Mouse (Mus musculus): ENCODE results near the gene Ak7. TPM values are rescaled to one million over a fixed set of nuclear protein-coding genes. Genes with fewer than 3 reads are reported as not detected.

The Ak7 gene
- total RNA-seq, 2 experiments from 2014 or later, result 0.09 TPM; not detected in 1

DNA sequence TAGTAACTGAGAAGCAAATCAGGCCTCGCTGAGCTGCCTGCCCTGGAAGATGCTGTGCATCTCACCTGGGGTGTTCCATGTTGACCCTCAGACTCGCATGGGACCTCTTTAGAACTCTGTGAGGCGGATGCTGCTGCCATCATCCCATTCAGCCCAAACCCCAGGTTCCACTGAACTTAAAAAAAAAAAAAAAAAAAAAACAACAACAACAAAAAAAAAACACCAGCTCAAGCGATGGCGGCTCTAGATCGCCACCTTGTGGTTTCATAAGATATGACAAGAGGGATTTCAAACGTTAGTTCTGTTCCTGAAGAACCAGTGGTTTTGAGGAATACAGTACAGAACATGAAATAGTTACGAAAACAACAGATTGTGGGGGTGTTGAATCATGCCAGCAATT lies 22.2 kb downstream of the Ak7 start:
- peak; percentile 11 for DNase-seq (ENCODE audit: low spot score)

DNA sequence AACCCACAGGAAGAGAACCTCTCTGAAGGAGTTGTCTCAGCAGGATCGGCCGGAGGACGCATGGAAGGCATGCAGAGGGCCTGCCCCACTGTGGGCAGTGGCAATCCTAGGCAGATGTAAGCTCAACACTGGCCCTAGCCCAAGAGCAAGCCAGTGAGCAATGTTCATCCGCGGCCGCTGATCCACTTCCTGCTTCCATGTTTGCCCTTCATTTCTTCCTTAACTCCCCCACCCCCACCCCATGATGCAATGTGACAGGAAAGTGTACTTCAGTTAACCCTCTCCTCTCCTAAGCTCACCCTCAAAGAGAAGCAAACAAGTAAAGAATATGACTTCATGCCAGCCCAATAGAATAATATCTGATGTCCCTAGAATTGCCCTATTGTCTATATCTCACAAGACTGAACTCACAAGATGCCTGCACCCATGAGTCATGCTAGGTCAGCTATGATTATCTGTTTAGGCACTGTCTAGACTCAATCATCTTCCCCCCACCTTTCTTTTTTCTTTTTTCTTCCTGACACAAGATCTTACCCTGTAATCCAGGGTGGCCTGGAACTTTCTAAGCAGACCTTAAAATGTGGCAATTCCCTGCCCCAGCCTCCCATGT lies 25.2 kb downstream of the Ak7 start:
- no peak for DNase-seq (ENCODE audit: low spot score)

DNA sequence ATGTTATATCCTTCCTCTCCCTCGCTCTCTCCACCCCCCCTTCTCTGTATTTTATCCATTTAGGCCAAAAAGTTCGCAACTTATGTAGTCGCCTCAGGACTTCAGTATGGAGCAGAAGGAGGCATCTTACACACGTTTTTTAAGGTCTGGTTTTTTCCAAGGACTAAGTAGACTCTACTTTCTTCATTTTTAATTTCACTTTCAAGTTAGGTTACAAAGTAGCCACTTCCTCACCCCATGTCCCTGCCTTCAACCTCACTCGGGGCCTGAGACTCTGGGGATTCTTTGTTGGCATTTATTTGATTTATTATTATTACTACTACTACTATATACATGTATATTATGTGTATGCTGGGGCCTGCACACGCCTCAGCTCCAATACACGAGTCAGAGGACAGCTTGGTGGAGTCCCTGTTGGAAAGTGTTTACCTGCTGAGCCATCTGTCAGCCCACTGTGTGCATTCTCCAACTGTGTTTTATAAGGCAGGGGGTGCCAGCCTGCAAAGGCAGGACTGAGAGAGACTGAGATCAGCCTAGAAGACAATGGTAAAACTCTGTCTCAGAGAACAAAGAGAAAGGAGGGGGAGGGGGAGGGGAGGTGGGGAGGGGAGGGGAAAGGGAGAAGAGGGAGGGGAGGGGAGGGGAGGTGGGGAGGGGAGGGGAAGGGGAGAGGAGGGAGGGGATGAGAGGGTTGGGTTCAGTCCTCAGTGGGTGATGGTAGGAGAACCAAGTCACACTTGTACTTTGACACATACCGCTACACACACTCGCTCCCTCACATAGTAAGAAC lies 27.8 kb downstream of the Ak7 start:
- no peak for DNase-seq (ENCODE audit: low spot score)

DNA sequence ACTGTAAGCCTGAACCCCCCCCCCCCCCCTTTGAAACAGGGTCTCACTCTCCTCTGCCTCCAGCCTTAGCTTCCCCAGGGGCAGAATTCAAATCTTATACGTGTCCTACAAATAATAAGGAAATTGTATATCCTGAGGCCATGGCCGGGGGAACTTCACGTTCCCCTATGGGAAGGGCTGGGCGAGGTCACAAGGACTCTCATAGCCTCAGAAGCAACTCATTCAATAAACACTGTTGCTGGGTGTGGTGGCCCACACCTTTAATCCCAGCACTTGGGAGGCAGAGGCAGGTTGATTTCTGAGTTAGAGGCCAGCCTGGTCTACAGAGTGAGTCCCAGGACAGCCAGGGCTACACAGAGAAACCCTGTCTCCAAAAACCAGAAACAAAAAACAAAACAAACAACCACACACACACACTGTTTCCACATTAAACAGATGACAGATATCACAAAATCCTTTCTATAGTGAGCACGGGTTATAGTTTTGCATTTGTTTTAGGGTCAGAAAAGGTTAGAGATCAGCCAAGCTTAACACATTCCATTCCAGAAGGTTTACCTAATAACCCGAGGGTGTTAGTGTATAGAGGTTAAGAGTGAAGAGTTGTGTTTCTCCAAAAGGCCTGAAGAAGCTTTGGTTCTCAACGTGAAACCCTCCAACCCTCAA lies 29.6 kb downstream of the Ak7 start:
- DNase-seq (ENCODE audit: low spot score), result no peak

DNA sequence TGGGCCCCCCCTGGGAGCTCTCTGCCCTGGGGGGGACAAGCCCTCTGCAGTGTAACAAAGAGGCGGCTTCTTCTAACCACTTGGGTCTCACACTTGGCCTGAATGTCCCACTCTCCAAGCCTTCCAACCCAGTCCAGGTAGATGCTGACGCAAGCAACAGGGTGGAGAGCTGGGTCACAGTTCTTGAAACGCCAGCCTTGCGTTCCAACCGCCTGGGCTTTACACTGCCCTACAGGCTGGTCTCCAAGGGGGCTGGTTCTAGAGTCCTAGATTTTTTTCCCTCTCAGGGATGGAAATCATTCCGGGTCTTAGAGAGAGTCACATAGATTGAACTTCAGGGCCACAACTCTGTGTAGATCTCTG lies 30.1 kb downstream of the Ak7 start:
- no peak for DNase-seq (ENCODE audit: low spot score)

DNA sequence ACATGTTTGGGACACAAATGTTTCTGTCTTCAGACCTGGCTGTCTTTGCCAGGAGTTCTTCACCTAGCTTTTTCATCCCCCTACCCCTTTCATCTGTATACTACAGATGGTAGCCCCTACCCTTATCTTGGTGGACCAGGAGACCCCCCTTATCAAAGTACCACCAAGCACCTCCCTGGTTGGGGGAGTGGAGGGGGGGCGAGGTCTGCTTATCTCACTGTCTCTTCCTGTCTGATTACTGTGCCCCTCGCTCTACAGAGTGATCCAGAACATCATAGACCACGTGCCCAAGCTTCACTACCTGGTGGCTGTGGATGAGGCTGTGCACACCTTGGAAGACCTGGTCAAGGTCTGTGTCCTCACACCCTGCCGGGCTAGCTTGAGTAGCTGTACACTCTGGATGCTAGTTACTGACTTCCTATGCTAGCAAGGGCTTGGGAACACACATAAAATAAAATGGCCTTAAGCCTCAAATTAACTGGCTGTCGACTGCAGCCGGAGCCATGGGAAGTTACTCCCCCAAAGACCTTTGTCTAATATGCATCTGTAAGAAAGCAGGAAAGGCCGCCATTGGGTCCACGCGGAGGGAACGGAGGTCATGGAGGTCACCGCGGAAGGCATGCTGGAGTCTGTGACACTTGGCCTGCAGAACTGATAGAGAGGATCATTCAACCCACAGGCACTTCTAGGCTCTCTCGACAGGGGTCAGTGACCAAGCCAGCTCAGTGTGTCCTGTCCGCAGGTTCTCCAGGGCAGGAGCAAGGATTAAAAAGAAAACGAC lies 32.7 kb downstream of the Ak7 start:
- DNase-seq (ENCODE audit: low spot score), result no peak

DNA sequence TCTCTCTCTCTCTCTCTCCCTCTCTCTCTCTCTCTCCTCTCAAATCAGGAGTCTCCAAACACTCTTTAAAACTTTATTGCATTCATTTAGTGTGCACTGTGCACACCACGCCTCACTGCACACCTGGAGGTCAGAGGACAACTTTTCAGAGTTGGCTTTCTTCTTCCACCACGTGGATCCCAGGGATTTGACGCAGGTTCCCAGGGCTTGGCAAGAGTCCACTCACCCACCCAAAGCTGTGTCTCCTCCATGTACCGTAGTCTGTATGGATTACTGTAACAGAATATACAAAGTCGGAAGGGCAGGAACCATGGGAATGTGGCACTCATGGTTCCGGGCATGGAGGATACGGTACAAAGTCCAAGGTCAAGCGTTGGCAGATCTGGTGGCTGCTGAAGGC lies 33.9 kb downstream of the Ak7 start:
- no peak for DNase-seq (ENCODE audit: low spot score)

DNA sequence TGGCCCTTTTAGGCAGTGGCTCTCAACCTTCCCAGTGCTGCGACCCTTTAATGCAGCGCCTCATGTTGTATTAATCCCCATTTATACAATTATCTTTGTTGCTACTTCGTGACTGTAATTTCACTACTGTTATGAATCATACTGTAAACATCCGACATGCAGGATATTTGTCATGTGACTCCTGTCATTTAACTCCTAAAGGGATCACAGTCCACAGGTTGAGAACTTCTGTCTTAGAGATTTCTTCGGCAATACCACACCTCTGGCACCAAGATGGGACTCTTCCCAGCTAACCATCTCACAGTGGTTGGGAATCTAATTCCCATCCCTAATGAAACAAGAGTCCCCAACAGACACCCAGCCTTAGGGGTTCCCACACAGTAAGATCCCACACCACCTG lies 42.3 kb downstream of the Ak7 start:
- no peak for DNase-seq (ENCODE audit: low spot score)

DNA sequence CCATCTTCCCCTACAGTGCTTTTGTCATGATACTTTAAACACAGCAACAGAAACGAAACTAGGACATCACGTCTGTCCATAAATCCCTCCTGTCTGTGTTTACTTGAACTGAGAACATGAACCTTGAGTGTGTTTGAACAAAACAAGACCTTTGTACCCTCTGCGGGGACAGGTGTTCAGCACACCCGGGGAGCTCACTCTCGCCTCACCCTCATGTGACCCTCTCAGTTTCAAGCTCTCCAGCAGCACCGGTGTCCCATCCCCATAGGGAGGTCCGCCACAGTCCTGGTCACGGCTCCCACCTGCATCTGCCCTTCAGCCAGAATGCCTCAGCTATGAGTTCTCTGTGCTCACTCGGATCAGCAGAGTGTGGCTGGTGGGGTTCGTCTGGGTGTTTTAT lies 48.0 kb downstream of the Ak7 start:
- no peak for DNase-seq (ENCODE audit: low spot score)

DNA sequence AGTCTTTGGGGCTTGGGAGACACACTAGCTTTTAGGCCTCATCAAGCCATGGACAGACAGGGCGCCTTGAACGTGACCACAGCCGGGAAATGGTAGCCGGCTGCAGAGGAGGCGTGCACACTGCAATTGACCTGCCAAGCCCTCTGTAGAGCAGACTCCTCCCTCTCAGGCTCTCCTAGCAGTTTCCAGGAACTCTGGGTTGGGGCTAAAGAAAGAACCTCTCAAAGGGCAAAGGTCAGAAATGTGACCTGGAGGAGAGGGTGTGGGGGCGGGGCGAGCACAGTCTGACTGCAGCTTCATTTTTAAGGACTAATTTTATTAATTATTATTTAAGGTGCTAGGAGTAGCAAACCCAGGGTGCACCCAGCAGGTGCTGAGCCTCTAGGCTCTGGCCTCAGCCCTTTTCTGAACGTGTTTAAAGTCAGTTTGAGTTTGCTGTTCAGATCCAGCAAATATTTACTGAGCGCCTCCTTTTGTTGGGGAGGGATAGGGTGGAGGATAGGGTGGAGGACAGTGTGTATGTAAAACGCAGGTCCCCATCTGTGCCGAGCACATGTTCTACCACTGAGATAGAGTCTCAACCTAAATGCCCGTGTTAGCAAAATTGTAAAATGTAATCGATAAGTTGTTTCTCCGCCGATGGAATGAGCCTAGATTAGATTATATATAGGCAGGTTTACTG lies 52.2 kb downstream of the Ak7 start:
- DNase-seq (ENCODE audit: low spot score), result no peak

DNA sequence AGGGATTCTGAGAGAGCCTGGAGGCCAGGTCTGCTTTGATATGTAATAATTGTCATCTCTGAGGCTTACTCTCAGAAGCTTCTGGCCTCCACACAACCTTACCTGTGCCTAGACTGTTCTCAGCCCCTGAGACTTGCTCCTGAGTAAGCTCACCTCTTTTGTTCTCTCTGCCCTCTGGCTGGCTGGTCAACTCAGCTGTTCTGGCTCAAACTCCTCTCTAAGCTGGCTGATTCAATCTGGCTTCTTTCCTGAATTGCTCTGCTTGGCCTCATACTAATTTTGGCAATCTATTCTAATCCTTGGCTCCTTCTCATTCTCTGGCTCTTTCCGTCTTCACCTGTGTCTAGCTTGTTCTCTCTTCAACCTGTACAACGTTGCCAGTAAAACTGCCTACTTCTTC lies 53.1 kb downstream of the Ak7 start:
- DNase-seq (ENCODE audit: low spot score), result no peak

DNA sequence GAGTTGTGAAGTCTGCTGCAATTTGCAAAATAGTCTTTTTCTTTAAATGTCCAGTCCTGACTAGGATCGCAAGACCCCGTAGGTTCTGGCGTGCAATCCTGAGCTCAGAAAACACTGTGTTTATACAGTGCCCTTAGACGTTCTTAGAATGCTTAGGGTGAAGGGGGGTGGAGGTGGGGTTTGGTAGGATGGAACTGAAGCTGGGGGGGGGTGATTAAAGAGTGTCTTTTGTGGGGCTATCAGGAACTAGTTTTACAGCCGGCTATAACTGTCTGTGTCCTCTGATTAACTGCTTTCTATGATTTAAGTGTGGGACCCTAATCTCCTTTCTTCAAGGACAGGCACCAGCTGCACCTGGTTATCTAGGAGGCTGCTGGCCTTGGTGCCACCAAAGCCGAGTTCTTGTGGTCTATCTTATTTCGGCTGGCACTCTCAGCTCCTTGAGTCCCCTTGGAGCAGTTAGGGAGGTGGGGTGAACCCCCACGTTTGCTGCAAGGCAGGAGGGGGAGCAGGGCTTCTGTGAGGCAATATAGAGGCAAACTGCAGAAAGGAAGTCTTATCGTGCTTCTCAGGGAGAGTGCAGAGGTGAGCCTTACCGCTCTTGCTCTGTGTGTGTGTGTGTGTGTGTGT lies 54.2 kb downstream of the Ak7 start:
- DNase-seq (ENCODE audit: low spot score), result no peak

DNA sequence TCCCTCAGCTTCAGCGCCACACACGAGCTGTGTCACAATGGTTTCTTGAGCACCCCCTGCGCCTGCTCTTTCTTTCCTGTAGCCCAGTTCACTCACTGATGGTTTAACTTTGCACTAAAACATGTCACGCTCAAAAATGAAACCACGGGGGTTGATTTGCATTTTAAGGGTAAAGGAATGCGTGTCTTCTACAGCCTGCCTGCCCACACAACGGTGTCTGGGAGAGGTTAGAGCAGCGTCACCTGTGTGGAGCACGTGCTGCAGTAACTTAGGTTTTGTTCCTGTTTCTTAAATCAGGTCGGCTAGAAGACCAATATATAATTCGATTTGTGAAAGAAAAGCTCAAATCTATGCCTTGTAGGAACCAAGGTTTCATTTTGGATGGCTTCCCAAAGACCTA lies 55.4 kb downstream of the Ak7 start:
- no peak for DNase-seq (ENCODE audit: low spot score)

DNA sequence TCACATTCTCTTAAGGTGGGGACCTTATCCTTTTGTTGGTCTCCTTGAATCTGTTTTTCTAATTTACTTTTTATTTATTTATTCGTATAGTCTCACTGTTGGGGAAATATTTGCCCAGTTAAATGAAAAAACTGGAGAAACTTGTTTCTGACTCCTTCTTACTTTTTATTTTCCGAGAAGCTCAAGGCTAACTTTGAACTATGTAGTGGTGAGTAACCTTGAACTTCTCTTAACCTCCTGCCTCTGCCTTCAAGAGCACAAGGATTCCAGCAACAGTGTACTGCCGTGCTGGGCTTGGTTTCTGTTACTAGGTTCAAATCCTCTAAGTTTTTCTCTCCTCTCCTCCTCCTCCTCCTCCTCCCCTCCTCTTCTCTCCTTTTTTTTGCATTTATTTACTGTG lies 55.9 kb downstream of the Ak7 start:
- no peak for DNase-seq (ENCODE audit: low spot score)

DNA sequence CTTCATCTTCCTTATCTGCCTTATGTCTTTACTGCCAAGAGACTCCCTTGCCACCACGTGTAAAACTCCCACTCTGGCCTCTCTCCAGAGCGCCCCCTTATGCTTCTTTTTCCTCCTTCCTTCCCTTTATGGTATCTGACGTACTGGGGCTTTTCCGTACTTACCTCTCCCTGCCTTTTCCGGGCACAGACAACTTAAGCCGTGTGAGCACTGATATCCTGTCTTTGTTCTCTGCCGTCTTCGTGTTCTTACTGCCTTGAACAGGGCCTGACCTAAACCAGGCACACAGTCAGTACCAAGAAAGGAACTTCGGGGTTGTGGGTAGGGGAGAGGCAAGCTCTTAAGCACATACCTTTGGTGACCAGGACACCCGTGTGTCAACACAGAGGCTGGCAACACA lies 63.9 kb downstream of the Ak7 start:
- no peak for DNase-seq (ENCODE audit: low spot score)

DNA sequence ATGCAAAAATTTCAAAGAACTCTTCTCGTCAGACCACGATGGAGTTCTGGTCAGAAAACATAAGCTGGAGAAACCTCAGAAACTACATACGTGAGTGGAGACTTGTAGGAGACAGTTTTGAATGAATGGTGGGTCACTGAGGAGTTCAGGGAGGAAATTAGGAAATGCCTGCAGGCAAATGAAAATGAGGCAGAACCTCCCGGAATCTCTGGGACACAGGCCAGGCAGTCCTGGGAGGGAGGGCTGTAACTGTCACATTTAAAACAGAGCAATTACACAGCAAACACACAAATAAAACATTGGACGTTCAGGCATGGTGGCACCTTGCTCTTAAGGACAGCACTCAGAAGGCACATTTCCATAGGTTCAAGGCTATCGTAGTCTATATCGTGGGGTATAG lies 69.1 kb downstream of the Ak7 start:
- DNase-seq (ENCODE audit: low spot score), result no peak

DNA sequence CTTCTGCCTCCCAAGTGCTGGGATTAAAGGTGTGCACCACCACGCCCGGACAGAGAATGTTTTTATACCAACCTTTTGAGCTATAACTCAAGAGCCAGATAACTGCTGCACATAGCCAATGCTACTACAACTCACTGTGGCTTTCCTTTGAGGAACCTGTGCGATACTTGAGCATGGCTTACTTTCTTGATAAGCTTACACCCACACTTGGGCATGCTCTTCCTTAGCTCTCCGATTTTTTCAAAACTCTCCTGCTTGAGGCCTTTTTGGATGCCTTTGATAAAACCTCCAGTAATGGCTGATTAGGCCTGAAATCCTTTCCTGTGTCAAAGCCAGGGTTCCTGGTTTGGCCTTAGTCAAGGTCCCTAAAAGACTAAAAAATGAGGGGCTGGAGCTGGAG lies 71.9 kb downstream of the Ak7 start:
- no peak for DNase-seq (ENCODE audit: low spot score)

DNA sequence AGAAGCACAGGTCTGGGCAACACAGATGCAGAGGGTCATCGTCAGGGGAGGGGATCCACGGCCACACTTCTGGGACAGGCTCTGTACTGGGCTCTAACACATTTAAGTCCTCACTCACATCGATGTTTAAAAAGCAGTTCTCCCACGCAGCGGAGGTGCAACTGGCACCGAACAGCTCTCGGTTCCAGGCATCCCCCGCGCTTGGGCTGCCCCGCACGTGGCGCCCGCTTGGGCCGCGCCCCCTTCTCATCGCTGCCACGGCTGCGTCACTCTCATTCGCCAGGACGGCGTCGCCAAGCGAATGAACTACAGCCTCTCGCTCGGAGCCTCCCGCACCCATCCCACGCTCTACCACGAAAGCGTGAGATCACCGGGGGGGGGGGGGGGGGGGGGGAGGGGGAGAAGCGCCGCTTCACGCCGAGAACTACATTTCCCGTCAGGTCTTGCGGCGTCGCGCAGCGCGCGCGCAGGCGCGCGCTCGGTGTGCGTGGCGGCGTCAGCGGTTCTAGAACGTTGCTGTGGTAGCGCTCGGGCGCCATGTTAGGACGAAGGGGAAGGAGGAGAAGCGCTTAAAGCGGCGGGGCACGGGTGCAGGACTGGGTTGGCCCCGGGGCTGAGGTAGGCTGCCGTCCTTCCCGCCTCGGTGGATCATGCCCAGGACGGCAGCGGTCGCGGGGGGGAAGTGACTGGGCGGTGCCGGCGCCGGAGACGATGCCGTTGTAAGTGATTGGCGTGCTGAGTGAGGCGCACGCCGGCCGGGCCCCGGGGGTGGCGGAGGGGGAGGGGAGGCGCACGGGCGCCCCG lies 78.6 kb downstream of the Ak7 start, which contains the start of gene Papola:
Gene Papola (plus strand): TSS at position 499 of the 804 bp plus-strand sequence.
- peak; percentile 85 for DNase-seq (ENCODE audit: low spot score)

DNA sequence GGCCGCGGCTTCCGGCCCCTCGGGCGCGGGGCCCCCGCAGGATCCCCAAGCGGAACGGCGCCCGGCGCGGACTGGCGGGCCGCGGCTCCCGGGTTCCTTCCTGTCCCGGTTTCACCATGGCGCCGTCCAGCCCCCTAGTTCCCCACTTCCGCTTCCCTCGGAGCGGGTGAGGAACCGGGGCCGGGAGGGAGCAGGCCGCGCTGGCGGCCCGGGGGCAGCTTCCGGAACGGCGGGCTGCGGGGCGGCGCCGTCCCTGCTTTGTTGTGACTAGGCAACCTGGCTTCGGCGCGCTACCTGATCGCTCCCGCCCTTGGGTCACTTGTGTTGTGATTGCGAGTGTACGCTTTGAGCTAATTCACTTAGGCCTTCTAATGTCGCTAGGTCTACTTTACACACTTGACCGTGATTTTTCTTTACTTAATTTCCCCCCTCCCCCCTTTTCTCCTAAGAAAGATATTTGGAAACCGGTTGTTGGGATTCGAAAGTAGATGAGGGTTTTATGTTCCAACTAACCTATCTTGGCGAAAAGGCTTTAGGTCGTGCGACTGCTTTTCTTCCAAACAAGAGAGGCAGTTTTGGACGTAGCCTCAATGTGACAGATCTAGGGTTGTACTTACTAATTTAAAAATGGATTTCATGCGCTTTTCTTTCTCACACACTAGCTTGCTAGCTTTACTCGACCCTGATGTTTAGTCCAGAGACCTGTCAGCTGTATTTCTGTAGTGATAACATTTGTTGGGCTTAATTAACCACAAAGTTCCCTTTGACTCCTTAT lies 79.4 kb downstream of the Ak7 start:
- peak; percentile 71 for DNase-seq (ENCODE audit: low spot score)

All from gastrocnemius, adult 18-20 months (tissue).